Mouse (Mus musculus) kidney, postnatal 10 days (tissue): ENCODE measurements around the gene Ugcg.

ENCODE experiments used
- DNase-seq: peaks from one replicate; pipeline ENCODE4 v3.0.0; 2021; ENCODE audit warnings: mixed read lengths

Ugcg gene

GRCm38 (mm10) chr4:59190650-59191424 lies 1.8 kb downstream of the Ugcg start:
- no peak for DNase-seq

- DNase-seq = no peak
Measured at GRCm38 (mm10) chr4:59194731-59195496, 5.9 kb downstream of the Ugcg start.

- DNase-seq = peak; percentile 27
Measured at GRCm38 (mm10) chr4:59196346-59197077, 7.5 kb downstream of the Ugcg start.

GRCm38 (mm10) chr4:59197078-59197424 lies 8.0 kb downstream of the Ugcg start:
- no peak for DNase-seq

GRCm38 (mm10) chr4:59197462-59197861 lies 8.4 kb downstream of the Ugcg start:
- DNase-seq = no peak

GRCm38 (mm10) chr4:59199341-59199740 lies 10.3 kb downstream of the Ugcg start:
- peak; percentile 66 for DNase-seq

- DNase-seq = no peak
Measured at GRCm38 (mm10) chr4:59199805-59200204, 10.7 kb downstream of the Ugcg start.

GRCm38 (mm10) chr4:59200636-59201035 lies 11.6 kb downstream of the Ugcg start:
- no peak for DNase-seq

GRCm38 (mm10) chr4:59204616-59205015 lies 15.6 kb downstream of the Ugcg start:
- DNase-seq = no peak

- DNase-seq = no peak
Measured at GRCm38 (mm10) chr4:59205758-59206340, 16.8 kb downstream of the Ugcg start.

- no peak for DNase-seq
Measured at GRCm38 (mm10) chr4:59206600-59206999, 17.5 kb downstream of the Ugcg start.

GRCm38 (mm10) chr4:59208607-59209006 lies 19.6 kb downstream of the Ugcg start:
- DNase-seq = no peak

GRCm38 (mm10) chr4:59211181-59211580 lies 22.1 kb downstream of the Ugcg start:
- DNase-seq = no peak

- no peak for DNase-seq
Measured at GRCm38 (mm10) chr4:59213833-59214232, 24.8 kb downstream of the Ugcg start.

GRCm38 (mm10) chr4:59214695-59215094 lies 25.6 kb downstream of the Ugcg start:
- DNase-seq = no peak

- no peak for DNase-seq
Measured at GRCm38 (mm10) chr4:59215585-59215984, 26.5 kb downstream of the Ugcg start.

GRCm38 (mm10) chr4:59217101-59217500 lies 28.0 kb downstream of the Ugcg start:
- no peak for DNase-seq

- DNase-seq = no peak
Measured at GRCm38 (mm10) chr4:59218154-59218553, 29.1 kb downstream of the Ugcg start.

GRCm38 (mm10) chr4:59222226-59222625 lies 33.2 kb downstream of the Ugcg start:
- no peak for DNase-seq

- no peak for DNase-seq
Measured at GRCm38 (mm10) chr4:59223055-59223615, 34.1 kb downstream of the Ugcg start.

- no peak for DNase-seq
Measured at GRCm38 (mm10) chr4:59224889-59225288, 35.8 kb downstream of the Ugcg start.

GRCm38 (mm10) chr4:59227047-59227446 lies 38.0 kb downstream of the Ugcg start:
- no peak for DNase-seq

- DNase-seq = no peak
Measured at GRCm38 (mm10) chr4:59228951-59229350, 39.9 kb downstream of the Ugcg start.
